Mouse (Mus musculus) left cerebral cortex, postnatal 36 days (tissue): ENCODE data around the gene Zfp568. TPM values are rescaled to one million over a fixed set of nuclear protein-coding genes. Genes with fewer than 3 reads are reported as not detected.

ENCODE experiments used
- DNase-seq, 2 experiments: peaks; one replicate each; pipeline ENCODE4 v3.0.0; 2021 to 2022; ENCODE audit warnings: low spot score in 2 of 2, mixed read lengths in 1 of 2
- intact Hi-C: fragments of 180-260 bp; cut with DNase I; formaldehyde crosslinking; loops from one replicate; pipeline ENCODE4 v1.15.1; 2025
- total RNA-seq, 2 experiments: library from RNA; stranded (reverse); gene quantifications; 2 replicates each; pipeline ENCODE4 v1.2.3; 2021

Gene Zfp568
- total RNA-seq, 2 experiments from 2014 or later, result 3.2 to 5.3 TPM

DNA sequence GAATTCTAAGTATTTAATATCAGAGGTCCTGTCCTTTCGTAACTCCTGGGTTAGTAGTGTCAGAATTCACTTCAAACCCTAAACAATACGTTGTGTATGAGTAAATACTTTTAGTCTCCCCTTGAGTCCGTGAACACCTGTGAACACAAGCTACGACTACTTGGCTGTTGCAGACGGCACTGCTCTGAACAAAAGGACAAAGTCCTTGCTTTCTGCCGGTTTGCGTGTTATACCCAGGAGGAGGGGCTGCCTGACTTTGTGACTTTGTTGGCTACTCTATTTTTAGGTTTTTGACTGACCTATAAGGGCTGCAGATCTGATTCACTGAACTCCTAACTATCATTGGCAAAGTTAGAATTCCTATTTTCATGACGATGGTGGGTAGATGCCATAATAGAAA is 2.3 kb downstream of the Zfp568 start:
- no peak for DNase-seq
- intact Hi-C loops, result no loop called here

DNA sequence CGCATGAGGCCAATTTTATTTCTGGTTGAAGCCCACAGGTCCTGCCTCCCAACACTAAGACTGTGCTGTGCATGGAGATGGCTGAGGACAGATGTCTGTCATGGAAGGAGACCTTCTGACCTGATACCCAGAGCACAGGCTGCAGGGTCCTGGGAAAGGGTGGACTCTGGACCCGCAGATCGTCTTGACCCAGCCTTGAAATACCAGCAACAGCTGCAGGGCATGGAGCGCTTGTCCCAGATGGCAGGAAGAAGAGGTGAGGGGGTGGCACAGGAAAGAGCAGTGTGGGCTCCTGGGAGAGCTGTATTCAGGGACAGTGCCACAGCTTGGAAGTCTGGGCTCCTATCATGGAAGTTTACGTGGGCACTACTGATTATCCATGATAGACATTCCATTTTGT is 3.8 kb downstream of the Zfp568 start:
- no peak for DNase-seq

DNA sequence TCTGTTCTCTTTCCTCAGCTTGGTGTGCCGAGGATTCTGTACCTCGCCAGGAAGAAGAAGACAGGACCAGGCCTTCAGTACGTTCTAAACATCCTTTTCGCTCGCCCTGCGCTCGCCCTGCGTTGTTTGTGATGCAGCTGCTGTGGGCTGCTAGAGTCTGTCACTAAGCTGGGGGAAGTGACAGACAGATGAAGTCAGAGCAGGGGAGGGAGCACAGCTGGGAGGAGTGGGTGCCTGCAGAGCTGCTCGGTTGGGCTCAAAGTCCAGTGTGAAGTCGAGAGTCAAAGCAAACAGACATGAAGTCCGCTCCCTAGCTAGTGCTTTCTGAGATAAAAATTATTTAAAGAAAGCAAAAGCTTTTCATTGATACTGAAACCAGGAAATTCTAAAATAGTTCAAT is 5.3 kb downstream of the Zfp568 start:
- intact Hi-C loops, result no loop called here
- no peak for DNase-seq

More for the DNA sequence above, 3.8 kb downstream of the Zfp568 start:
- intact Hi-C loops, result no loop called here

DNA sequence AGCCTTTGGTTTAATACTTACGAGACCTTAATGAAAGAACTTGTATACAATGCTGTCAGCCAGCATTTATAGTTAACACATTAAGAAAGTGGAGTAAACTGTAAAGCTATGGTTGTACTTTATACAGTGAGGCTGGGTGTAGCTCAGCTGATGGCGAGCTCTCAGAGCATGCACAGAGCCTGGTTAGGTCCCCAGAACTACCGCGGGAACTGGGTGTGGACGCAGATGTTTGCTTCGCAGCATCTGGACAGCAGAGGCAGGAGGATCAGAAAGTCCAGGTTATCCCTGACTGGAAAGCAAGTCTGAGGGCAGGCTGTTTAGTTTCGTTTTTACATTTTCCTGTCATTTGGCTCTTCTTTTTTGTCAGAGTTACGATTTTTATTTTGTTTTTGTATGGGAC is 8.9 kb downstream of the Zfp568 start:
- intact Hi-C loops, result no loop called here
- DNase-seq, result no peak

DNA sequence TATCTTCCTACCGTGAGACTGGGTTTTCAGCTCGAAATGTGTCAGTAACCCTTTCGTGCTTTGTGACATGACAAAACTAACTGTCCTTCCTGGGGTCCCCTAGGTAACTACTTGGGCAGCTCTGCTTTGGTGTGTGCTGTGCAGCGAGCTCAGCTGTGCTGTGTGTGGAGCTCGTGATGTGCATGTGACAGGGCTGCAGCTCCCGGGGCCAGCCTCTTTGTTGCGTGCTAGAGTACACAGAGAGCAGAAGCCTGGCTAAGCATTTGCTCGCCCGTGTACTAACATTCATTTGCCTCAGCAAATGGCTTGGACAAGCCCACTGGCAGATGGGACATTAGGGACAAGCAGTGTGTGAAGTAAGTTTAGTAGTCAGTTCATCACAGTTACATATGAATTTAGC is 9.6 kb downstream of the Zfp568 start:
- intact Hi-C loops, result no loop called here
- DNase-seq, result no peak

DNA sequence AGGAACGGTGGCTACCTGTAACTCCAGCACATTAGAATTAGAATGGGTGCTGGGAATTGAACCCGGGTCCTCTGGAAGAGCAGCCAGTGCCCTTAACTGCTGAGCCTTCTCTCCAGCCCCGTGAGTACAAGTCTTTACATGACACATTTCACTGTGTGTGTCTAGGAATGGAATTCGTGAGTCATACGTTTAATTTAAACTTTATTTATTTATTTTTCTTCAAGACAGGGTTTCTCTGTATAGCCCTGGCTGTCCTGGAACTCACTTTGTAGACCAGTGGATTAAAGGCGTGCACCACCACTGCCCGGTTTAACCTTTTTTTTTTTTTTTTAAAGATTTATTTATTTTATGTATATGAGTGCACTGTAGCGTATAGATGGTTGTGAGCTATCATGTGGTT is 11.4 kb downstream of the Zfp568 start:
- no peak for DNase-seq
- intact Hi-C loops, result no loop called here

DNA sequence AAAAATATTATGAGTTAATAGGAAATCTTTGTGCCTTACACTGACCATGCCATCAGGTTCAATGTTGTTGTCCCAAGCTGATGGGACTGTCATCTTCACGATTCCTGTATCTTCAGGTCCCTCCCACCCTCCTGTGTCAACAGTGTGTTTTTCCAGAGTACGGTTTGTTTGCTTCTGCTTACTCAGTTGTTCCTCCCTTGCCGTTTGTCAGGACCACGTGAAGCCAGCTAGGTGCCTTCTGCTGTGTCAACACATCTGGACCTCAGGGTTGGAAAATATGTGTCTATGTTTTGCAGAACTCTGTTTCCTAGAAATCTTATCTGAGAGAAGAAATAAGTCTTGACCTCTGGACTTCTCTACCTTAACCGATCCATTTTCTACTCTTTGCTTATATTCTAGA is 16.8 kb downstream of the Zfp568 start:
- intact Hi-C loops, result no loop called here
- DNase-seq, result no peak

DNA sequence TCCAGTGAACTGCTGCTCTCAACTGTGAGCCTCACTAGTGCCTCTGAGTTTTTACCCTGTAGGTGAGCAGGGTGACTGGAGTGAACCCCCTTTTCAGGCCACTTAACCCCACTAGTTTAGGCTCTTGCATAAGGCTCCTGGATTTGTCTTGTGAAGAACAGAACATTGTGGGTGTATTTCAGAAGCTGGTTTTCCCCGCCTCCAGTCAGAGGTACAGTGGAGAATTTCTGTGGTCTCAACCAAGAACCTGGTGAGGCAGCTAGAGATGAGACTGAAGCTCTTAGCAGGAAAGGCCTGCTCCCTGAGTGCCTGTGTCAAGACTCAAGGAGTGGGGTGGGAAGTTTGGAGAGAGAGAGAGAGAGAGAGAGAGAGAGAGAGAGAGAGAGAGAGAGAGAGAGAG is 23.8 kb downstream of the Zfp568 start:
- intact Hi-C loops, result no loop called here
- no peak for DNase-seq

DNA sequence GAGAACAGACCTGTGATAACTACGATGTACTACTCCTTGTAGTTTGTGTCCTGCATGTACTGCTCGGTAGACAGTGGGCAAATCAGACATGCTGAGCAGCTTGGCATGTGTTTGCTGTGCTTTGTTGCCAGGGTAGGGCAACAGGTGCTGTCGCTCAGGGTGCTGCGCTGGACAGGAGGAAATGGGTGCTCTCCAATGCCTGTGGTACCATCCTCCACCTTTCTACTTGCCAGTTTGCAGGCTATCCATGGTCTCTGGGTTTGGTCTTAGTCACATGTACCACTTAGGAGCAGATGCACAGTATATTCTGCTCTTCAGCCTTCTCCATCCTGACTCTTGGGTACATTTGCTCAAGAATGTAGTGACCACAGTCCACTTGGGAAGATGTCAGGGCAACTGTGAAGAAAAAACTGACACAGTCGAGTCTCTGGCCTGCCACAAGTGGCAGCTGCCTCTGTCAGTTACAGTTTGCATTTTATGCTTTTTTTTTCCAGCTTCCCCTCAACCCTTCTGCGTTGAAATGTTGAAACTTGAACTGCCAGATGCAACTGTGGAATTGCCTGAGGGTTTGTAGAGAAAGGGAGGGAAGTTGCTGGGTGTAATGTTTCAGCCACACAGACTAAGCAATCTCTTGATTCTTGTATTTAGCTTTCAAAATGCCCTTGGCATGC is 24.4 kb downstream of the Zfp568 start:
- DNase-seq, result no peak
- intact Hi-C loops, result no loop called here

DNA sequence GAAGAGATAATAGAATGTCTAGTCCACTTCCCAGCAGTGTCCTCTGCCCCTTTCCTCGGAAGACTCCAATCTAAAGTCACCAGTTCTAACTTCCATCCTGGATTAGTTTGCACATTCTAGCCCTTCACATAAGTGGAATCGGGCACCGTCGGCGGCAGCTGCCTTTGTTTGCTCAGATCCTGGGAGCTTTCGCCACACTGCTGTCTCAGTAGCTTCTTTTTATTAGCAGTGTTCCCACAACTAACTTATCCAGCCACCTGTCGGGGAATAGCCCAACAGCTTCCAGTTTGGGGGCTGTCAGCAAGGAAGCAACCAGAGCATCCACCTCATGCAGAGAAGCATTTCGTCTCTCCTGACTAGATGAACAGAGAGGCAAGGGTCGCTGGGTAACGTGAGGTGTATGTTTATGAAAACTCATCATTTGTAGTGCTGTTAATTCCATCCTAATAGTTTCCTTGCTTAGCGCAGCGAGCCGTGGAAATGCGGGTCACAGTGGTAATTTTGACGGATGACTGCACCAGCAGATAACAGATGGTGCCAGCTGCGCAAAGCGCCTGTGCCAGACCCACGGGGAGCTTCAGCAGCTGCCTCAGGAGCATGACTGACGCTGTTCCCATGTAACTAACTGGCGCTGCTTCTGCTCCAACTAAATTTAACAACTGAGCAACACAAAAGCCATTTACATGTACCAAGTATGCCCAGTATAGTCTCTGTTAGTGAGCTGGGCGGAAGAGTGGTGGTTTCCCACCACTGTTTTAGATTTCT is 25.7 kb downstream of the Zfp568 start:
- intact Hi-C loops, result loop anchor here (5.0 to 10.0 kb wide), 2 partner anchors 83 to 195 kb away; partner anchors contain the start of genes Gm26920, Zfp260 and Zfp566
- DNase-seq, result peak; percentile 64 to 65

DNA sequence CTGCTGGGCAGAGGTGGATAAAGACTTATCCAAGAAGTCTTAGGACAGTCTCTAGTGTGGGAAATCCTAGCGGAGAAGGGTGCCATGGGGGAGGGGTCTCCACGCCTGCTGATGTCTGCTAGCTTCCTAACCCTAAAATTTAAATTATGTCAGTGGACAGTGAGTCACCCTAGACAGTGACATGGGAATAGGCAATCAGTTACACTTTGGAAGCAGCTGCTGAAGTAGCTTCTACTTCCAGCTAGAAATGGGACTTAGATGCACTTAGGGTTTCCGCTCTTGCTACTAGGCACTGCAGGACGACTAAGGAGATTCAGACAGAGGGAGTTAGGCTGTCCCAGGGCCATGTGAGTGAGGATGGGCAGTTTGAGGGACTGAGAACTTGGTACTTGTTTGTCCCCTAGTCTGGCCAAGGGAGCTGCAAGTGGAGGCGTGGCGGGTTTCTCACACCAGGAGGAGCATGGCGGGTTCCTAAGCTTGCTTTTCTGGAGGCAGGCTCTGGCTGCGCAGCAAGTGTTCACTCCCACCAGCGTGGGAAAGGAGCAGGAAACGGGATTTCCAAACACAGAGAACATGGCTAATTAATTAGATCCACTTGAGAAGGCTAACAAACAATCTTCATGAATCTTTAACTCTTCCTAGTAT is 26.9 kb downstream of the Zfp568 start:
- intact Hi-C loops, result loop anchor here (5.0 to 10.0 kb wide), 2 partner anchors 82 to 194 kb away; partner anchors contain the start of genes Gm26920, Zfp260 and Zfp566
- peak; percentile 41 to 55 for DNase-seq

DNA sequence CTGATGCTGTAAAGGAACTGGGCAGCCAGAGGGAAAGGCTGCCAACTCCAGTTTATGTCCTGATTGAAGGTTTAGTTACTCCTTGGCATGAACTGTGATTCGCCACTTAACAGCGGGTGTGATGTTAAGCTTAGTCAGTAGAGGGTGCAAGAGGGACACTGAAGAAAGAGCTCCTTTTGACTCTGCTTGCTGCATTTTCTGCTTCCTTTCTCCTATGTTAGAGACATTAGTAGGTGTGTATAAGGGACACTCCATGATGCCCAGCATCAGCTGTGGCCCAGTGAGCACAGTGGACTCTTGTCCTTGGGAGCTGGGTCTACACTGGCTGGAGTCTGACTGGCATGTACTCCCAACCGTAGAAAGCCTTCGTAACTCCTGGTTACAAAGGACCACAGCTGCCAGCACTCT is 29.2 kb downstream of the Zfp568 start:
- DNase-seq, result peak; percentile 30 to 59
- intact Hi-C loops, result loop anchor here (5.0 to 10.0 kb wide), 2 partner anchors 79 to 192 kb away; partner anchors contain the start of genes Gm26920, Zfp260 and Zfp566

DNA sequence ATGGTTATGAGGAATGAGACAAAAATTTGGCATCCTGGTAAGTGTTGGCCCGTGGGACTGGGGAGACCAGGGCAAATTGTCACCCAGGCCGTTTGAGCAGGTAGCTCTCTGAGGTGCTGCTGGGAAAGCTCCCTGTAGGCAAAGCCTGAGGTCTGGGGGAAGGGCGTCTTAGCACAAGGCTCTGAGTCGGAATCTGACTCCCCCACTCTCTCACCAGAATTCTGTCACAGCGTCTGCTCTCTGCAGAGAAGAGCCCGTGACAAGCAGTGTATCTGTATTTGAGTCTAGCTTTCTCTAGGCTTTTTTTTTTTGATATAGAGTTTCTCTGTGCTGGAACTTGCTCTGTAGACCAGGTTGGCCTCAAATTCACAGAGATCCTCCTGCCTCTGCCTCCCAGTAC is 33.5 kb downstream of the Zfp568 start:
- no peak for DNase-seq
- intact Hi-C loops, result loop anchor here (10.0 kb wide), 1 partner anchor 188 kb away; no protein-coding TSS in a partner anchor

DNA sequence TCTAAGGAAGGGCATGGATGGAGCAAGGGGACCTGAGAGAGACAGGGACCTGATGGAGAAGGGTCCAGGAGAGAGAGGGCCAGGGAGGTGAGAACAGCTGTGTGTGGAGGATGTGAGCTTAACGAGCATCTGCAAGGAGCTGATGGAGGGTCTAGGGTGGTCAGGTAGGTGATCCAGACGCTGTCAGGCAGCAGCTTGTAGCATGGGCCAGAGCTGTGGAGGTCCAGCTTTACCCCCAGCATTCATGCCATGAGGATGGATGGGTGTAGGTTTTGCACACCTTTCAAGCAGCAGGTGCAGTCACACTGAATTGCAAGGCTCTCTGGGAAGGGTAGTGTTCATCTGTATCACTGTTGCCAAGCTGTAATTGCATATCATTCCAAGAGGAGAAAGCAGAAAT is 35.8 kb downstream of the Zfp568 start:
- no peak for DNase-seq
- intact Hi-C loops, result loop anchor here (10.0 kb wide), 1 partner anchor 185 kb away; no protein-coding TSS in a partner anchor

DNA sequence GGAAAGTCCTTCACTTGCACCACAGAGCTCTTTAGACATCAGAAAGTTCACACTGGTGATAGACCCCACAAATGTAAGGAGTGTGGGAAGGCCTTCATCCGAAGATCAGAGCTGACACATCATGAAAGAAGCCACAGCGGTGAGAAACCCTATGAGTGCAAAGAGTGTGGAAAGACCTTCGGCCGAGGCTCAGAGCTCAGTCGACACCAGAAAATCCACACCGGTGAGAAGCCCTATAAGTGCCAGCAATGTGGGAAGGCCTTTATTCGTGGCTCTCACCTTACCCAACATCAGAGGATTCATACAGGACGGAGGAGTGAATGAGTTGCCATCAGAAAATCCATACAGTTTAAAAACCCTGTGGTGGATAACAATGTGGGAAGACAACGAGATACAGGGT is 39.6 kb downstream of the Zfp568 start:
- no peak for DNase-seq

DNA sequence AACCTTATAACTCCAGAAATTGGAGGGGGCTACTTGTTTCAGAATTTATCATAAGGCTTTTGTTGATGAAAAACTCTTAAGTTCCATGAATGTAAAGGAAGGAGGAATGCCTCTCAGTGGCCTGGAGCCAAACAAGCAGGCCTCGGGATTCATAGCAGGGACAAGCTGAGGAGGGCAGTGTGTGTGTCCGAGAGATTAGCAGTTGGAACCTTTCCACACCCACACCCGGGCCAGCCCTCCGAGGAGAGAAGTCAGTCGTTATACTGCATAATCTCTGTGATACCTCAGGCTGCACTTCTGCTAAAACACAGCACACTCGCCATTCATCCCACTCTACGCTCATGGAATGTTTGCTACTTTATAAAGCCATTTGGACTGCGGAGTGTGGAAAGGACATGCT is 40.0 kb downstream of the Zfp568 start:
- no peak for DNase-seq
- intact Hi-C loops, result no loop called here

More for the DNA sequence above, 39.6 kb downstream of the Zfp568 start:
- intact Hi-C loops, result no loop called here

DNA sequence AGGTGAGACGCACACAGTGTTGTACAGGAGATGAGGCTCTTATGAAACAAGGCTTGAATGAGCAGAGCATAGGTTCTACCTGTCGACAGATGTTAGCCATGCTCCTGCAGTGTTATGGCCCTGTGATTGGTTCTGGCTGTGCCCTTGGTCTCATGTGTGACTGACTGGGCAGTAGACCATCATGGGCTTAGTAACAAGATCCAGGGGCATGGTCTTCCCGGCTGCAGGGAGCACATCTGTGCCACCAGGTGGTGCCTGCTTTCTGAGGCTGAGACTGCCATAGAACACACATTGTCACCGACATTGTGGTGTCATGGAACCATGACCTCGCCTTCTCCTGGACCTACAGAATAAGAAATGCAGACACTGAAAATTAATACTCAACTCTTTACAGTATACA is 41.6 kb downstream of the Zfp568 start:
- DNase-seq, result no peak
- intact Hi-C loops, result no loop called here

DNA sequence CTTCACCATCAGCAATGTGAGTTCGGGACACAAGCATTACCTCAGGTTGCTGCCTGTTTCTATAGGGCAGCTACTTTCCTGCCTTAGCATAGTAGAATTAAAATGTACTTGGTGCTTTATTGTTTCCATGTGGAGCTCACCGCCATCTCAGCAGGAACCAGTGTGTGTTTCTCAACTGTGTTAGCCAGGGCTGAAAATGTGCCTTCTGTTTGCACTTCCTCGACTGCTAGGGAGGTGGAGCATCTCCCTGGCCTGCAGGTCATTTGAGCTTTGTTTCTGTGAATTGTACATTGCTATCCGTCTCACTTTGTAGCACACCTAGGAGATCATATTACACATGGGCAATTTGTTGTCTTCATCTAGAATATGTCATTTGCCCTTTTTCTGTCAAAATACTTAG is 43.6 kb downstream of the Zfp568 start:
- intact Hi-C loops, result no loop called here
- no peak for DNase-seq

DNA sequence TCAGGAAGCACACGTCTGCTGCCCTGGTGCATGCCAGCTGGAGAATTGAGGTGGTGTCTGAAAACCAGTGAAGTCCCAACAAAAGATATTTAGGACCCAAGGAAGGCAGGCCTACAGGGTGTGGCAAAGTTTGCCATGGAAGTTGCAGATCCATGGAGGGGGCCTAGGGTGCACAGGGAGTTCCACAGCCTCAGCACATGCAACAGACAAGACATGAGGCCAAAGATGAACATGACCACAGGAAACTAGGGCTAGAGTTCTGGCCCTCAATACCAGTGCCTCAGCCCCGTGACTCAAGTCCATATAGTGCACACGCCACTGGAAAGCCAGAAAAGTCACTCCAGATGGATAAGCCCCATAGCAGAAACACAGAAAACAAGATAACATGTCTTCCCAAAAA is 44.8 kb downstream of the Zfp568 start:
- intact Hi-C loops, result no loop called here
- no peak for DNase-seq

DNA sequence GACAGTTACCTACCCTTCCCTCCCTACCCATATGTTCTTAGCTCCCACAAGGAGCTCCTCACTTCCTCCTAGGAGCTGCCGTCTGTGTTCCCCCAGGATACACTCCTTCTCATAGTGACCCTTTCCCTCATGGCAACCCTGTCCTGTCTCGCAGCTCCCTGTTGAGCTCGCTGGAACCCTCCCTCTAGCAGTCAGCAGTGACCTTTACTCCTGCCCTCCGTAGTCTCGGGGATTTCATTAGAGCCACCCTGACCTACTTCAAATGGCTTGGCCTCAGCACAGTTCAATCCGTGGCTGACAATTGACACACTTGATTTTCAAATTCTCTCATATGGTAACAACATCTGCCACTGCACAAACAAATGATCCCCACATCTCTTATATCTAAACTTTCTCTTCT is 46.9 kb downstream of the Zfp568 start:
- intact Hi-C loops, result no loop called here
- no peak for DNase-seq
